Mouse (Mus musculus) megakaryocyte, embryonic 14.5 days (primary cell): ENCODE data around the gene Cadm1. TPM values are rescaled to one million over a fixed set of nuclear protein-coding genes. Genes with fewer than 3 reads are reported as not detected.

Experiments used
- H3K27me3 ChIP-seq: replicated peaks from 2 replicates; pipeline ENCODE3; 2012; ENCODE audit warnings: inconsistent platforms
- H3K36me3 ChIP-seq: replicated peaks from 2 replicates; pipeline ENCODE3; 2012; ENCODE audit warnings: low read length, inconsistent platforms, mixed read lengths
- H3K4me1 ChIP-seq: 2 replicates; pipeline ENCODE4 v1.6.1; 2012; ENCODE audit warnings: inconsistent platforms
- H3K4me3 ChIP-seq: replicated peaks from 2 replicates; pipeline ENCODE3; 2012; ENCODE audit warnings: moderate library complexity, mild to moderate bottlenecking, inconsistent platforms
- H3K9me3 ChIP-seq: 2 replicates; pipeline ENCODE4 v1.6.1; 2012; ENCODE audit warnings: inconsistent platforms
- FLI1 ChIP-seq: IDR thresholded peaks from 2 replicates; pipeline ENCODE4 v1.6.1; 2012; ENCODE audit warnings: low read length, inconsistent platforms, mixed read lengths
- GATA1 ChIP-seq: IDR thresholded peaks from 3 replicates; pipeline ENCODE4 v1.6.1; 2012; ENCODE audit warnings: mixed read lengths, low read length, inconsistent platforms, borderline replicate concordance
- polyA plus RNA-seq: library from polyadenylated mRNA; stranded (reverse); fragments of >175 nt; gene quantifications from 2 replicates; pipeline ENCODE4 v1.2.3, GENCODE M21; 2012; ENCODE audit warnings: low replicate concordance; ENCODE audit not compliant: insufficient read depth

The Cadm1 gene
- polyA plus RNA-seq, 1 experiment = 3.8 TPM

GRCm38 (mm10) chr9:47749160-47749559 lies 219.2 kb downstream of the Cadm1 start:
- Histone ChIP-seq H3K36me3 (no peaks in the 10 kb centered on the region), H3K4me1 (no peaks in the 10 kb centered on the region), H3K27me3 (no peaks in the 10 kb centered on the region), H3K9me3 (no peaks in the 10 kb centered on the region), H3K4me3 (no peak overlapping the region)
- no peak for TF ChIP-seq FLI1
- no peak for TF ChIP-seq GATA1

GRCm38 (mm10) chr9:47752516-47752915 lies 222.5 kb downstream of the Cadm1 start:
- TF ChIP-seq FLI1 = no peak
- TF ChIP-seq GATA1 = no peak
- H3K27me3 ChIP-seq = no peaks in the 10 kb centered on the region

GRCm38 (mm10) chr9:47753127-47753526 lies 223.2 kb downstream of the Cadm1 start:
- Histone ChIP-seq H3K9me3 (no peaks in the 10 kb centered on the region), H3K4me3 (no peak overlapping the region), H3K27me3 (no peaks in the 10 kb centered on the region), H3K4me1 (no peaks in the 10 kb centered on the region), H3K36me3 (no peaks in the 10 kb centered on the region)
- TF ChIP-seq GATA1 = no peak
- TF ChIP-seq FLI1 = no peak

More at GRCm38 (mm10) chr9:47752516-47752915, 222.5 kb downstream of the Cadm1 start:
- Histone ChIP-seq H3K4me1 (no peaks in the 10 kb centered on the region), H3K9me3 (no peaks in the 10 kb centered on the region), H3K4me3 (no peak overlapping the region), H3K36me3 (no peaks in the 10 kb centered on the region)

GRCm38 (mm10) chr9:47755119-47755518 lies 225.1 kb downstream of the Cadm1 start:
- Histone ChIP-seq H3K9me3 (no peaks in the 10 kb centered on the region), H3K4me3 (no peak overlapping the region)
- TF ChIP-seq FLI1 (no peak), GATA1 (no peak)

GRCm38 (mm10) chr9:47757798-47758197 lies 227.8 kb downstream of the Cadm1 start:
- Histone ChIP-seq H3K27me3 (no peaks in the 10 kb centered on the region), H3K9me3 (no peaks in the 10 kb centered on the region), H3K4me3 (no peak overlapping the region), H3K4me1 (no peaks in the 10 kb centered on the region), H3K36me3 (no peaks in the 10 kb centered on the region)
- TF ChIP-seq FLI1 (no peak), GATA1 (no peak)

More at GRCm38 (mm10) chr9:47755119-47755518, 225.1 kb downstream of the Cadm1 start:
- Histone ChIP-seq H3K27me3 (no peaks in the 10 kb centered on the region), H3K4me1 (no peaks in the 10 kb centered on the region), H3K36me3 (no peaks in the 10 kb centered on the region)

GRCm38 (mm10) chr9:47758320-47758719 lies 228.3 kb downstream of the Cadm1 start:
- H3K4me3 ChIP-seq = no peak overlapping the region
- no peaks in the 10 kb centered on the region for H3K4me1 ChIP-seq
- no peaks in the 10 kb centered on the region for H3K9me3 ChIP-seq
- no peaks in the 10 kb centered on the region for H3K27me3 ChIP-seq
- TF ChIP-seq FLI1 (no peak), GATA1 (no peak)
- no peaks in the 10 kb centered on the region for H3K36me3 ChIP-seq

GRCm38 (mm10) chr9:47759807-47760206 lies 229.8 kb downstream of the Cadm1 start:
- TF ChIP-seq GATA1 = no peak
- TF ChIP-seq FLI1 = no peak
- H3K4me1 ChIP-seq = no peaks in the 10 kb centered on the region
- H3K9me3 ChIP-seq = no peaks in the 10 kb centered on the region
- no peak overlapping the region for H3K4me3 ChIP-seq
- H3K36me3 ChIP-seq = no peaks in the 10 kb centered on the region
- H3K27me3 ChIP-seq = no peaks in the 10 kb centered on the region

- Histone ChIP-seq H3K4me1 (no peaks in the 10 kb centered on the region), H3K27me3 (no peaks in the 10 kb centered on the region), H3K9me3 (no peaks in the 10 kb centered on the region), H3K36me3 (no peaks in the 10 kb centered on the region), H3K4me3 (no peak overlapping the region)
- TF ChIP-seq FLI1 (no peak), GATA1 (no peak)
Observed at GRCm38 (mm10) chr9:47761601-47762000, 231.6 kb downstream of the Cadm1 start.

- TF ChIP-seq FLI1 = no peak
- TF ChIP-seq GATA1 = no peak
- no peaks in the 10 kb centered on the region for H3K4me1 ChIP-seq
- no peaks in the 10 kb centered on the region for H3K36me3 ChIP-seq
- H3K4me3 ChIP-seq = no peak overlapping the region
- H3K9me3 ChIP-seq = no peaks in the 10 kb centered on the region
- H3K27me3 ChIP-seq = no peaks in the 10 kb centered on the region
Observed at GRCm38 (mm10) chr9:47762913-47763312, 232.9 kb downstream of the Cadm1 start.

- no peaks in the 10 kb centered on the region for H3K9me3 ChIP-seq
- no peak overlapping the region for H3K4me3 ChIP-seq
- H3K27me3 ChIP-seq = no peaks in the 10 kb centered on the region
- TF ChIP-seq FLI1 = no peak
- TF ChIP-seq GATA1 = no peak
- no peaks in the 10 kb centered on the region for H3K4me1 ChIP-seq
- no peaks in the 10 kb centered on the region for H3K36me3 ChIP-seq
Observed at GRCm38 (mm10) chr9:47764920-47765319, 234.9 kb downstream of the Cadm1 start.

- no peaks in the 10 kb centered on the region for H3K36me3 ChIP-seq
- H3K9me3 ChIP-seq = no peaks in the 10 kb centered on the region
- no peak for TF ChIP-seq GATA1
- no peak for TF ChIP-seq FLI1
- no peaks in the 10 kb centered on the region for H3K4me1 ChIP-seq
- no peak overlapping the region for H3K4me3 ChIP-seq
- no peaks in the 10 kb centered on the region for H3K27me3 ChIP-seq
Observed at GRCm38 (mm10) chr9:47765323-47765722, 235.3 kb downstream of the Cadm1 start.
